Mouse (Mus musculus) MEL (cell line): ENCODE data around the gene Vmn1r195.

Experiments used
- CTCF ChIP-seq, 3 experiments: IDR thresholded peaks in 2 of 3; conservative IDR thresholded peaks in 1 of 3; 2 replicates each; pipeline ENCODE4 v1.5.1; 2011 to 2012; ENCODE audit warnings: low read length in 3 of 3, low read depth in 2 of 3, mild to moderate bottlenecking in 2 of 3, improper control_type of control experiment in 1 of 3, inconsistent platforms in 1 of 3, mixed read lengths in 1 of 3, moderate library complexity in 1 of 3; ENCODE audit not compliant: control insufficient read depth in 1 of 3, insufficient read depth in 1 of 3, poor library complexity in 1 of 3, severe bottlenecking in 1 of 3
- E2F4 ChIP-seq: IDR thresholded peaks from 2 replicates; pipeline ENCODE4 v1.6.1; 2011; ENCODE audit warnings: low read depth, low read length, improper control_type of control experiment, borderline replicate concordance
- GATA1 ChIP-seq: IDR thresholded peaks from 2 replicates; pipeline ENCODE4 v1.6.1; 2011; ENCODE audit warnings: low read depth, low read length, improper control_type of control experiment
- JUND ChIP-seq: IDR thresholded peaks from 2 replicates; pipeline ENCODE4 v1.6.1; 2011; ENCODE audit warnings: low read depth, mild to moderate bottlenecking, improper control_type of control experiment, low read length
- MYB ChIP-seq: IDR thresholded peaks from 2 replicates; pipeline ENCODE4 v1.6.1; 2011; ENCODE audit warnings: mild to moderate bottlenecking, low read depth, low read length, improper control_type of control experiment
- POLR2A ChIP-seq, 2 experiments: IDR thresholded peaks; 2 replicates each; pipeline ENCODE4 v1.6.1; 2011 to 2012; ENCODE audit warnings: low read length in 2 of 2, mild to moderate bottlenecking in 2 of 2, control low read depth in 1 of 2, improper control_type of control experiment in 1 of 2, low read depth in 1 of 2, moderate library complexity in 1 of 2; ENCODE audit not compliant: control insufficient read depth in 1 of 2, insufficient read depth in 1 of 2, poor library complexity in 1 of 2
- POLR2AphosphoS2 ChIP-seq: IDR thresholded peaks from 2 replicates; pipeline ENCODE4 v1.6.1; 2011; ENCODE audit warnings: low read length, improper control_type of control experiment
- SIN3A ChIP-seq: IDR thresholded peaks from 2 replicates; pipeline ENCODE4 v1.6.1; 2012; ENCODE audit warnings: low read length, improper control_type of control experiment, inconsistent platforms
- TAL1 ChIP-seq: IDR thresholded peaks from 2 replicates; pipeline ENCODE4 v1.6.1; 2012; ENCODE audit warnings: mild to moderate bottlenecking, inconsistent platforms, low read length, moderate library complexity, mixed read lengths
- ZC3H11A ChIP-seq: IDR thresholded peaks from 2 replicates; pipeline ENCODE4 v1.6.1; 2012; ENCODE audit warnings: low read depth, mild to moderate bottlenecking, inconsistent platforms, low read length, improper control_type of control experiment
- ZNF384 ChIP-seq: IDR thresholded peaks from 2 replicates; pipeline ENCODE4 v1.6.1; 2012; ENCODE audit warnings: low read depth, mild to moderate bottlenecking, inconsistent platforms, low read length, improper control_type of control experiment

DNA sequence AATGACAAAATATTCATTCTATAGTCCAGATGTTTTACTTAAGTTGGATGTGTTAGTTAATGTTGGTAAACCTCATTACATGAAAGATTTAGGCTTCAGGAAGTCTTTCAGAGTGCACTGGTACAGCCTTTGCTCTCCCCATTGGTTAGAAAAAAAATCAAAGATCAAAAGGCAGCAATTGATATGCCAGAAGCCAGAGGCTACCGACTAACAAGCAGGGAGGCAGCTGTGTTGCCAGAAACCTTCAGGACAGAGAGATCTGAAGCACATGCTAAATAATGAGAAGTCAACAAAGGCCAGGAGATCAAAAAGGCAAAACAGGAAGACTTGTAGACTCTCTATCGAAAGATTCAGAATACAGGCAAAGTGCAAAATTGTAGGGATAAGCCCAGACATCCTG, 1.4 kb downstream of the Vmn1r195 start:
- TF ChIP-seq POLR2A (IDR thresholded peaks at IDR 0.05; ENCODE audit: control insufficient read depth in 1 of 2, insufficient read depth in 1 of 2, low read depth in 1 of 2, low read length in 2 of 2, poor library complexity in 1 of 2) (no peak), E2F4 (no peak), MYB (no peak), TAL1 (no peak), SIN3A (no peak), CTCF (IDR thresholded peaks at IDR 0.05 in 2 of 3, conservative IDR thresholded peaks at IDR 0.05 in 1 of 3; ENCODE audit: control insufficient read depth in 1 of 3, insufficient read depth in 1 of 3, low read depth in 2 of 3, low read length in 3 of 3, poor library complexity in 1 of 3, severe bottlenecking in 1 of 3) (no peak), POLR2AphosphoS2 (no peak), GATA1 (no peak), ZNF384 (no peak), JUND (no peak), ZC3H11A (no peak)
